Mouse (Mus musculus) gastrocnemius, postnatal 36 days (tissue): ENCODE measurements around the gene Fam186a. TPM values are rescaled to one million over a fixed set of nuclear protein-coding genes. Genes with fewer than 3 reads are reported as not detected.

Source experiments
- DNase-seq, 2 experiments: peaks; one replicate each; pipeline ENCODE4 v3.0.0; 2022
- intact Hi-C: fragments of 180-260 bp; cut with DNase I; formaldehyde crosslinking; loops from one replicate; pipeline ENCODE4 v1.15.1; 2025
- total RNA-seq, 2 experiments: library from RNA; stranded (reverse); gene quantifications; 2 replicates each; pipeline ENCODE4 v1.2.3; 2021

Fam186a gene
- total RNA-seq, 2 experiments from 2014 or later = 0.07 to 0.10 TPM

DNA sequence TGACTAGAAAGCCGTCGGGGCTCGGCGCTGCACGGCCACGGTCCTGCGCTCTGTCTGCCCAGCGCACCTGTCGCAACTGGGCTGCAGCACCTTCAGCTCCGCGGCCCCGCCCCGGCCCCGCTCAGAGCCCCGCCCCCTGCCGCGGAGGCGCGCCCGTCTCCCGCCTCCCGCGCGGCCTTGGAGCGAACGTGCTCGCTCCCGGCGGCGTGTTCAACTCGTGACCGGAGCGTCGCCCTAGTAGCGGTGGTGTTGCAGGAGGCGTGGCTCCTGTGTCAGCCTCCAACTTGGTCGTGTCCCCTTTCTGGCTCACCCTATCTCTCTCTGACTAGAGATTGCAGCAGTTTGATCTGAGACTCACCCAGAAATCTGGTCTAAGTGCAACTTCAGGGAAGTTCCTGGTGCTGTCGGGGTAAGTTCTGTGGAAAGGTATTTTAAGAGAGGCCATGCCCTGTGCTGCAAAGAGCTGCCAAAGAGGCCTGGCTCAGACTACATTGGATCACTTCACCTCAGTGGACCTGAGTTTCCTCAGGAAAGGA is 91.5 kb downstream of the Fam186a start, which contains the start of gene Lima1:
TSS of gene Lima1 (minus strand) at position 123 of the 536 bp plus-strand sequence.
- intact Hi-C loops = no loop called here
- peak; percentile 75 to 77 for DNase-seq

- intact Hi-C loops = no loop called here
- DNase-seq = peak in 1 of 2 experiments; percentile 19
Observed at GRCm38 (mm10) chr15:99874612-99875333, 92.1 kb downstream of the Fam186a start.

GRCm38 (mm10) chr15:99872543-99872942 is 94.3 kb downstream of the Fam186a start:
- intact Hi-C loops = no loop called here
- no peak for DNase-seq

Other genes starting within 250 kb of the Fam186a start
- 100 to 1,000 TPM; 569 to 657 TPM for gene Gpd1, start 249.5 kb downstream of the Fam186a start, total RNA-seq
- 100 to 1,000 TPM; 151 to 159 TPM for gene Cox14, start 241.4 kb downstream of the Fam186a start, total RNA-seq
- 1 to 10 TPM; 4.9 to 5.9 TPM for gene Cers5, start 194.2 kb downstream of the Fam186a start, total RNA-seq
- 10 to 100 TPM in 1 of 2 experiments, 1 to 10 TPM in 1; 9.3 to 10.3 TPM for gene Lima1, start 91.6 kb downstream of the Fam186a start, total RNA-seq
- gene Larp4, start 3.0 kb upstream of the Fam186a start, total RNA-seq = 10 to 100 TPM; 42.1 to 45.5 TPM
- gene Dip2b, start 71.6 kb upstream of the Fam186a start, total RNA-seq = 1 to 10 TPM; 6.2 to 7.3 TPM